Mouse (Mus musculus): ENCODE data around the gene Ttll5. TPM values are rescaled to one million over a fixed set of nuclear protein-coding genes. Genes with fewer than 3 reads are reported as not detected.
A peak's percentile ranks its signal among the peaks of the same experiment; 100 is the strongest.

Ttll5 gene
- total RNA-seq, 2 experiments from 2014 or later = 7.2 to 9.5 TPM

DNA sequence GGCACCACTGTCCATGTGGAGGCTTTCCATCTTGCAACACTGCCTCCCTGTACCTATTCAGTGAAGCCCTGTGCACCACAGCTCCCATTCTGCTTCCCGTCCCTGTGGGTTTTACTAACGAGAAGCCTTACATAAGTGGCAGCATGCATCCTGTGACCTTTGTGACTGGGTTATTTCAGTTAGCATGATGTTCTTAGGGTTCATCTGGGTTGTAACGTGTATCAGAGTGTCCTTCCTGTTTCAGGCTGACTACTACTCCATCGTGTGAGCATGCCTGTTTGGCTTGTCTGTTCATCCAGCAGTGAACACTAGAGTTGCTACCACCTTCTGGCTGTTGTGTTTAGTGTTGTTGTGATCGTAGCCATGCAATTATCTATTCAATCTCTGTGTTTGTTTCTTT, 221.7 kb downstream of the Ttll5 start:
- 0 out of 2 replicates have a peak, but pooled peaks have one; percentile 27 for ATAC-seq (ENCODE audit: poor library complexity, severe bottlenecking)

DNA sequence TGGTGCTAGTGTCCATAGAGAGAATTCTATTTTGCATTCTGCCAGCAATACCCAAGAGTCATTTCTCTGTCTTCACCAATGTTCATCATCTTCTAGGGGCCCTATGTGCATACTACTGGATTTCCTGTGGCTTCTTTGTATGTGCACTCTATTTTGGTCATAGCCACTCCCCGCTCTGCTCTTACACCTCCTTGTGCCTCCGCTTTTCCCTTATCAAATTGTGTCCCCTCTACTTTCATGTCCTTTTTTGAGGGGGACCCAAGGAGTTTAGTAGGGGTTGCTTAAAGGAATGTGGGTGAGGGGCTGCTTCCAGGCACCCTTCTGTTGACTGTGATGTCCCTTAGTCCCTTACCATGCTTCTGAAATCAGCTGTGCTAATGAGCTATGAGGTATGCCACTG, 222.3 kb downstream of the Ttll5 start:
- ATAC-seq (ENCODE audit: poor library complexity, severe bottlenecking) = no peak

DNA sequence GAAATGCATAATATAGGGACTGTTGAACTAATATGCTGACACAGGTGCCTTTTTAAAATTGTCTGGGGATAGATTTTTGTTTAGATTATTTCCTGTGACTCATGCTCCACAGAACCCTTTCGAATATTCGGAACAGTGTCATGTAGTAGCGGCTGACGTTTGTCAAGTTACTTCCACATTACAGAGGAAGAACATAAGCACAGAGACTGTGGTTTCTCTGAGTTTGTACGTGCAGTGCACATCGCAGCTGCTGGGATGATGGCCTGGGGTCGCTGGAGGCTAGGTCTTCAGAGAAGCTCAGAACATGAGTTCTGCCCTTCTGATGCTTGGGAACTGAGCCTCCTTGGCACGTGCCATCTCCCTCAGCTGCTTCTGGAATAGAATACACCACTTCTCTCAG, 222.9 kb downstream of the Ttll5 start:
- no peak for ATAC-seq (ENCODE audit: poor library complexity, severe bottlenecking)

- no peak for ATAC-seq (ENCODE audit: poor library complexity, severe bottlenecking)
Observed at GRCm38 (mm10) chr12:86049813-86050212, 225.4 kb downstream of the Ttll5 start.

GRCm38 (mm10) chr12:86051477-86051876, 227.0 kb downstream of the Ttll5 start:
- no peak for ATAC-seq (ENCODE audit: poor library complexity, severe bottlenecking)

DNA sequence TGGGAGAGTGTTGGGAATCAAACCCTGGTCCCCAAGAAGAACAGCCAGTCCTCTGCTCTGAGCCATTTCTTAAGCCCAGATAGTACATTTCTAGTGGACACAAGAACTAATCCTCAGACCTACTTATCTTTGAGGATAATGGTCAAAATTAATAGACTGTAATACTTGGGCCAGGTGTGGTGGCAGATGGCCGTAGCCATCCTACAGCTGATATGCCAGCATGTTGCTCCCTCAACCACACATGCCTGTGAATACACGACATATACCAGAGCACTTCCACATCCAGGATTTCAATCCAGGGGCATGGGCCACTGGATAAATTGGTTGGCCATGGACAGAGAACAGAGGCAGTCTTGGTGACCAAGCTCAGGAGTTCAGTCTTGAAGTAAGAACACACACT, 230.8 kb downstream of the Ttll5 start:
- no peak for ATAC-seq (ENCODE audit: poor library complexity, severe bottlenecking)

DNA sequence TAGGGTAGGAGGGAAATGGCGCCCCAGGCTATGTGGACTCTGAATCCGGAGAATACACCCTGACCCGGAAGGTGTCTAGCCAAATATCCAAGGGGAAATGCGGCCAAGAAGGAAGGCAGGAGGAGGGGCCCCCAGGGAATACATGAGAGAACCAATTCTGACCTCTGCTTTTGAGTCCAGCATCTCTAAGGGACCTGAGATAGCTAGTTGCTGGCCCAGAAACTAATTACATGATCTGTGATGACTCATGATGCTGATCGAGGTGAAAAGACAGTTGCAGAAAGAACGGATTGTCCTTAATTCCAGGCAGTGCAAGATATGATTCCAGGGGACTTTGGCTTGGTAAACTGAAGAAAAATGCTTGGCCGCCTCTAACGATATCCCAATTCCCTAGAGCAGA, 232.5 kb downstream of the Ttll5 start:
- ATAC-seq (ENCODE audit: poor library complexity, severe bottlenecking) = no peak

DNA sequence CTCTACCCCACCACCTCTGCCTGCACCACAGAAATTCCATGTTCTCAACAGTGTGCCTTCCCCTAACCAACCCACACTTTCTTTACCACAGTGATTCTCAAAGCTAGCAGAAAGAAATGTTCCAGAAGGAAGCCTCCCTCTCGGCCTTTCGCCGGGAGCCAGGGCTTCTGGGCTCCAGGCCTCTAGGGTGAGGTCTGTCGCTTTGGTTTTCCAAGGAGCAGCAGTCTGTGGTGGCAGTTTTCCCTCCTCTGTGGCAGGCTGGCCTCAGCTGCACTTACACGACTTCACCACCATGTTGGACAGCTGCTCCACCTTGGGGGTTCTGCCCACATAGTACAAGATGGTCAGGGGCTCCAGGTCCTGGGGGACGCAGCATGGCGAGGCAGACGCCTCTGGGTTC, 233.1 kb downstream of the Ttll5 start:
- ATAC-seq (ENCODE audit: poor library complexity, severe bottlenecking) = no peak

DNA sequence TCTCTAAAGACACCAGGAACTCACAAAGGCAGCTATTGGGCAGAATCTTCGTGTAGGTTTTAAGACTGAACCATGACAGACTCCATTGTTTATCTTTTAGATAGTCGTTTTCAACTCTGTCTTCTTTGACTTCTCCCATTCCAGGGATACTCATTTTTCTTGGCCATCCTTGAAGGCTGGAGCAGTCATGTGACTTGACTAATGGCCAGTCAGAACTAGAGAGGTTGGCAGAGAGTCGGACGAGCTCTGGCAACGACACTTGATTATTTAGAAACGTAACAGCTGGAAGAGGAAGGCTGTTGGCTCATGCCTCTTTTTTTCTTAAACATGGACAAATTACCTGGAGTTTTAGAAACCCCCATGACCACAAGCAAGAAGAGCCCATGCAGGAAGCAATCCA, 234.9 kb downstream of the Ttll5 start:
- ATAC-seq (ENCODE audit: poor library complexity, severe bottlenecking) = no peak

GRCm38 (mm10) chr12:86064796-86065195, 240.3 kb downstream of the Ttll5 start:
- no peak for ATAC-seq (ENCODE audit: poor library complexity, severe bottlenecking)

DNA sequence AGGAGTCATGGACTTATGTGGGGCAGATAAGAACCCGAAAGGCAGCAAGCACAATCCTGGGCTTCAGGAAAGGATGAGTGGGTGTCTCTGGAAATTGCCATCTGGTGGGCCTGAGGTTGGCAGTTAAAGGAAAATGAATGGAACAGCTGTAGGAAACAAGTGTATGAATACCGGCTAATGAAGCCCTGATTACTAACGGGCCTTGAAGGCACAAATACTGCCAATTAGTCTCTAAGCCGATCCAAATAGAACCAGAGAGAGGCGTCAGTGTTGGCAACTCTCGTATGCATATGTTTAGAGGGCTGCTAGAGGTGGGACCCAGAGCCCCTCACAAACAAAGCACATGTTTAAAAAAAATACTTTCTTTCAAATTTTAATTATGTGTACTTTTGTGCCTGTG, 247.0 kb downstream of the Ttll5 start:
- no peak for ATAC-seq (ENCODE audit: poor library complexity, severe bottlenecking)

DNA sequence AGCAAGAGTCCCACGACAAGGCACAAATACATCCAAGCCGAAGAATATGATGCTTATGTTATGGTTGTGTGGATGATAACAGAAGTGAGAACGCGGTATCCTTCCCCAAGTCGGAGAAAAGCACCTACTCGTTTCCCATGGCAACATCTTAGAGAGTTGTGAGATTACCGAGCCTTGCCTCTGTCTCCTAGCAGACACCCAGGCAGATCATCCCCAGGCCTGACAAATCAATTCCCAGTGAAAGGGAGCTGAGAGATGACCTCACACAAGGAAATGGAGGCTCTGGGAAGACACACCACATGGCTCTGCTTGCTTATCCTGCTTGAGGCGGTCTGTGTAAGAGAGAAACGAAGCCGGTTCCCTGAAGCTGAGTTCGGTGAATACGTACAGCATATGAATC, 250.2 kb downstream of the Ttll5 start:
- ATAC-seq (ENCODE audit: poor library complexity, severe bottlenecking) = no peak

DNA sequence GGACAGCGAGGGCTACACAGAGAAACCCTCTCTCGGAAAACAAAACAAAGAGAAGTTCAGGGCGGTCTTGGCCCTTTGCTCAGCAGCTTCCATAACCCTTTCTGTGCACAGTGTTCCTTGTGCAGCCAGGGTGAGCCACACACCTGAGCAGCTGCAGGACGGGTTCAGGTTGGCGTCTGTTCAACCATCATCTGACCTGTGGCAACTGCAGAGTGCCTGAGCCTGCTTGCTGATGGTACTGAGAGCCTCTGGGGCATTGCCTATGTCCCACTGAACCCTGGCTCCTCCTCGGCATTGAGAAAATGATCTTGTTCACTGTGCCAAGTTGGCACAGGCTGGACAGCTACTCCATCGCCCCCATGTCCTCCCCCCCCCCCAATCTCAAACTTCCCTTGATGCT, 250.9 kb downstream of the Ttll5 start:
- no peak for ATAC-seq (ENCODE audit: poor library complexity, severe bottlenecking)

- no peak for ATAC-seq (ENCODE audit: poor library complexity, severe bottlenecking)
Observed at GRCm38 (mm10) chr12:86076321-86076901, 252.0 kb downstream of the Ttll5 start.

DNA sequence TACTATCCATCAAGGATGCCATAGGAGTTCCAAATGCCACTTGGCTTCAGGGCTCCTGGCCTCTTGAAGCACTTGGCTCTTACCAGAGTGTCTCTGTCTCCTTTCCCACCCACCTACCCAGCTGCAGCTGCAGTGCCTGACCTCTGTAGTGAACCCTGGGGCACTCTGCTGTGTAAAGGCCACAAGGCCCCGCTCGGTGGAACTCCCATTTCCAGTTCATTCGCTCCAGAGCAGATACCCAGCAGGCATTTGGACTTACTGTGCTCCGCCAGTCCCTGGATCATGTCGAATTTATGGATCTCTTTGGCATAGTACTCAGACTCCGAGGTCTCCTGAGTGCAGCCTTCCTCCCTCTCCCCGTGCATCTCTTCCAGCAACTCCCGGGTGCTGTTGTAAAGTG, 252.9 kb downstream of the Ttll5 start:
- ATAC-seq (ENCODE audit: poor library complexity, severe bottlenecking) = no peak

DNA sequence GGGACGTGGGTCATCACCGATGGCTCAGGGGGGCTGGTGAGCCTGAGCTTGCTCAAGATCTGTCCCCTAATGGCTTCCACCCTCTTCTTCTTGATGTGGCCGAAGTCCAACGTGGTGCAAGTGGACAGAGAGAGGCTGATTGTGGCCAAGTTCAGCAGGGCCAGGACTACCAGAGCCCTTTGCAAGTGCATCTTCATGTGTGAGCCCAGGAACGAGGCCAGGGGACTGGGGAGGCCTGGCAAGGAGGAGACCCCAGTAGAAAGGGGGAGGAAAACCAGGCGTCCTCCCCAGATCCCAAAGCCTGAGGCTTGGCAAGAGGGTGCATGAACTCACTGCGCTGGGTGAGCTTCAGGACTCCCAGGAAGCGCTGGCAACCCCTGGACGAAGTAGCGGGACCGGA, 253.3 kb downstream of the Ttll5 start:
- ATAC-seq (ENCODE audit: poor library complexity, severe bottlenecking) = no peak

- ATAC-seq (ENCODE audit: poor library complexity, severe bottlenecking) = no peak
Observed at GRCm38 (mm10) chr12:86078176-86078552, 253.7 kb downstream of the Ttll5 start.

- ATAC-seq (ENCODE audit: poor library complexity, severe bottlenecking) = no peak
Observed at GRCm38 (mm10) chr12:86078553-86079201, 254.2 kb downstream of the Ttll5 start, which contains the start of gene Tgfb3. Gene Tgfb3, minus strand, starts transcription at chr12:86079041.

DNA sequence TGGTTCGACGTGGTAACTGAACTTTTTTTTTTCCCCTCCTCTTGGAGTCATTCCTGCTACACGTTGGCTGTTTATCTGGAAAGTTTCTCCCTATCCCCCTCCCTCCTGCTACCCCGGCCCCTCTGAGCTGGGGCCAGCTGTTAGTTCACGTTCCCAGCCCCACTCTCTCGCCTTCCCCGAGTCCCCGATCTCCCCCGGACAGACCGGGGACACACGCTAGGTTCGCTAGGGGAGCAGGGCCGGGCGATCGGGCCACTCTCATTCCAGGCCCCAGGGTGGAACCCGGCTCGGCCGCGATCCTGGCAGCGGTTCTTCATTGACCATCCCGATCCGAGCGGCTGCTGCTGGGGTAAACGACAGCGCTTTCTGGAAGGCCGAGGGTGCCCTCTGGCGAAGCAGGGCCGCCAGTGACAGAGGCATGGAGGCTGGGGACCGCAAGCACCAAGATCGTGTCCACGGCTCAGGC, 254.8 kb downstream of the Ttll5 start:
- peak; percentile 95 for ATAC-seq (ENCODE audit: poor library complexity, severe bottlenecking)

- peak; percentile 40; the same call in 1 of the 2 replicates for ATAC-seq (ENCODE audit: poor library complexity, severe bottlenecking)
Observed at GRCm38 (mm10) chr12:86082481-86083012, 258.1 kb downstream of the Ttll5 start, which contains the start of gene Ift43. Gene Ift43, plus strand, starts transcription at chr12:86082541.

- no peak for ATAC-seq (ENCODE audit: poor library complexity, severe bottlenecking)
Observed at GRCm38 (mm10) chr12:86085873-86086272, 261.4 kb downstream of the Ttll5 start.

- ATAC-seq (ENCODE audit: poor library complexity, severe bottlenecking) = no peak
Observed at GRCm38 (mm10) chr12:86086550-86086949, 262.1 kb downstream of the Ttll5 start.
